Mouse (Mus musculus) adrenal gland, adult 18-20 months (tissue): ENCODE measurements at regions not wholly inside any gene's neighbourhood (a gene's known extent, or its start where the extent isn't known, plus 50 kb on each side); places are given as distances from the start of the nearest gene placed in this dataset.
"Not testable (repeated sequence)": the region's sequence is repeated elsewhere in the genome, so short reads cannot be mapped to it uniquely, and the experiment has no call there.

Source experiments
- DNase-seq, 2 experiments: peaks; one replicate each; pipeline ENCODE4 v3.0.0; 2021 to 2022; ENCODE audit warnings: low spot score in 2 of 2

- DNase-seq: no peak
Measured at GRCm38 (mm10) chr11:12589757-12590373, 125.1 kb upstream of the Cobl start.

- DNase-seq: not testable (repeated sequence)
Measured at GRCm38 (mm10) chr11:12584851-12585680, 120.3 kb upstream of the Cobl start.

- DNase-seq: peak; percentile 2 to 30
Measured at GRCm38 (mm10) chr11:12578999-12579576, 114.3 kb upstream of the Cobl start.

DNA sequence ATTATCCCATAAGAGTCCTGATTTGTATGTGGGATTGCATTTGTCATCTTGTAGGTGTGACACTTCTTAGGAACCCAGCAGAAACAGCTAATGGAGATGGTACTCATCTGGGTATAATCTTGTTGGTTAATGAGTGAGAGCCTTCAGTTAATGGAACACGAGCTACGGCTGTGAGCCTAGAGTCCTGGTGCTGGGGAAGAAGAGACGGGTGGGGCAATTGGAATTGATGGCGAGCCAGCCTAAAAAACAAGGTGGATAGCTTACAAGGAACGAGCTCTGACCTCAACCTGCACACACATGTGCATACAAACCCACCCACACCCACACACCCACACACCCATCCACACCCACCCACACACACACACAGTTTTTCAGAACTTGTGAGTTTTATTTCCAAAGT, 94.9 kb upstream of the Cobl start:
- no peak for DNase-seq

GRCm38 (mm10) chr11:12558995-12559633, 94.4 kb upstream of the Cobl start:
- no peak for DNase-seq

- DNase-seq: no peak
Measured at GRCm38 (mm10) chr11:12558176-12558575, 93.4 kb upstream of the Cobl start.

GRCm38 (mm10) chr11:12545771-12546170, 81.0 kb upstream of the Cobl start:
- DNase-seq: no peak

DNA sequence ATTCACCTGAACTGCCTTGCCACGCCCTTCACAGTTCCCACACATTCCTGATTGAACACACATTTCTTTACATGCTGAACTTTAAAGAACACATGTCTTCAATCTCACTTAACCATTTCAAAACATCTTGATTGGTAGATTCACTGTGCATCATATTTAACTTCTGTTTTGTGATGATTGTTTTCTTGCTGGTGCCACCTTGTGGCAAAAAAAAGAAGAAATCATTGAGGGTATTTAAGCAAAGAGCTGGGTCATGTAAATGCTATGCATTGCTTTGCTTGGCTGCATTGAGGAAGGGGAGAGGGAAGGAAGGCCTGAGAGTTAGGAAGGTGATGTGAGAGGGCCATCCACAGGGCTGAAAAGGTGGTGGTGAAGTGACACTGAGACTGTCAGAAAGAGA, 78.3 kb upstream of the Cobl start:
- DNase-seq: no peak

GRCm38 (mm10) chr11:12540333-12540870, 75.6 kb upstream of the Cobl start:
- no peak for DNase-seq

DNA sequence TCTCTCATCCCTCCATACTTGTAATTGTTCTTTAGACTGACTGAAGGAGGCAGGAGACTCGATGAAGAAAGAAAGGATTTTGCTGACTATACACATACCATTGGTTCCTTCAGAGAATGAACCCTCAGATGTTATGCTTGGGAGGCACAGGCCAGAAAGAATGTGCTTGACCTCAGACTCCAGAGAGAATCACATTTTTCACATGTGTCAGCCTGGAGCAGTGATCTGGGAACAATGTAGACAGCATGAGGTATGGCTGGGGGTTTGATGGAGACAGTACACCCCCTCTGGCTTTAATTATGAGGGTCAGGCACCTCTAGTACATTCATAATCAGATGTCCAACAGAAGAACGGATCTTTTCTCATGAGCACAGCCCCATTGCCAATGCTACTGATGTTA, 70.3 kb upstream of the Cobl start:
- DNase-seq: no peak

DNA sequence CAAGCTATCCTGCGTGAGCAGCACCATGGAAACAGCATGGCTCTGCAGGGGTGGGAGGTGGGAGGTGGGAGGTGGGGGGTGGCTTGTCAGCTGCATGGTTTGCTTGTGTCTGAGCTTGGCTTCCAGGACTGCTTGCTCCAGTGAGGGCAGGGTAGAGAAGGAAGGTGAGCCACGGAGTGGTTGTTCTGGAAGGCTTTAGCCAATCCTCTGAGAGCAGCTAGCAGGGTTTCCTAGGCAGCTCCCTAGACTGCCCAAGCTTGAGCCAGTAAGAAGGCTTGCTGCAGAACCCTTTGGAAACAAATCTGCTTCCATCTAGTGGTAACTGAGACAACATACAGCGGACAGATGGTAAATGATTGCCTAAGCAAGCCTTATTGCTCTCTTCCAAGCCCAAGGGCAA, 67.5 kb upstream of the Cobl start:
- no peak for DNase-seq

DNA sequence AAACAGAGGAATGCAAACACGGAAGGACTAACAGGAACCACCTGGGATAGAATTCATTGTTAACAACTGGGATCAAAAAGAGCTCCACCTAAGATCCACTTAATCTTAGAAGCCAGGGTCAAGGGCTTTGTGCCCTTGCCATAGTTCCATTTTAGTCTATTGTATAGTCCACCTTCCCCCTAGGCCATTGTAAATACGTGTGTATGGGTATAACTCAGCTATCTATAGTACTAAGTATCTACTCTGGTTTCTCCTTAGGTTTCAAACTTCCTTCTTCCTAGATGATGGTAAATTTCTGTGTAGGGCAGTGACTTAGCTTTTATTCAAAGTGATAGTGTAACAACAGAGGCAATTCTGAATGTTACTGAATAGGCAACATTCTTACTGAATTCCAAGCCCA, 57.3 kb upstream of the Cobl start:
- DNase-seq: not testable (repeated sequence)

DNA sequence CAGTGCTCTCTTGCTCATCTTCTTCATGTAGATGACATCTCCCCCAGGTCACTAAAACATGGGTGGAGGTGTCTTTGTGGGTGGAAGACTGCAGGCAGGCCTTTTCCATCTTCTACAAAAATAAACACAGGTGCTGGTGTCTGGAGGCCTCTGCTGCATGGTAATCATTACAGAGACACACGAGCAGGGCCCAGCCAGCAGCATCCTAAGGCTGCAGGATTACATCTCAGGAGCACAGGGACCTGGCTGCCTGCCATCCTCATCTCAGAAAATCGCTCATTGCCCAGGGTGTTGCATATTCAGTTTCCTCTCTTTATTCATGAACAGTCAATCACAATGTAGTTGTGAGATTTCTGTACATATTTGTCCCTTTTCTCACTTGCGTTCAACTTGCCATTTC, 56.5 kb upstream of the Cobl start:
- no peak for DNase-seq

GRCm38 (mm10) chr11:12516374-12516773, 51.6 kb upstream of the Cobl start:
- no peak for DNase-seq
